Mouse (Mus musculus) liver, adult 2 months (tissue): Measurements from ENCODE around the gene Cdv3.

Source experiments
- CTCF ChIP-seq: fragments of 200-500 bp; IDR thresholded peaks from 2 replicates; pipeline ENCODE4 v1.5.1; 2011; ENCODE audit warnings: low read depth, low read length, control low read depth
- POLR2A ChIP-seq: fragments of 200-500 bp; IDR thresholded peaks from 2 replicates; pipeline ENCODE4 v1.6.1; 2011; ENCODE audit warnings: low read length, control low read depth; ENCODE audit not compliant: insufficient read depth; ENCODE audit errors: extremely low read depth

DNA sequence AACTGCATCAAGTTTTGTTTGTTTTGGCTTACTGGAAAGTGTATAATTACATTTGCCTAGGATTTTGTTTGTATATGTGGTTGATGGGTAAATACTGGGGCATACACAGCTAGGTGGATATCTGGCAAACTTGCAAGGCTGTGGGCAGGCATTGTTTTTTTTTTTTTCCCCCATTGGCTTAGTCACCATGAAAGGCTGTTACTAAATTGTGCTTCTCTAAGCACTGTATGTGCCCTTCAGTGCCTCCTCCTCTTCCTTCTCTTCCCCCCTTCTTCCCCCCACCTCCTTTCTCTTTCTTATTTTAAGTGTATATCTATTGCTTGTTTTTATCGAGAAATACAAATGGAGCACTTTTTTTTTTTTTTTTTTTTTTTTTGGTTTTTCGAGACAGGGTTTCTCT, 41.0 kb downstream of the Cdv3 start:
- no peak for TF ChIP-seq CTCF
- no peak for TF ChIP-seq POLR2A
